Mouse (Mus musculus) ovary, postnatal 36 days (tissue): ENCODE data around the gene Uqcc2.

Experiments used
- DNase-seq: peaks from one replicate; pipeline ENCODE4 v3.0.0; 2022; ENCODE audit warnings: low spot score, mixed read lengths

The Uqcc2 gene

GRCm38 (mm10) chr17:27154881-27155280 is 21.2 kb upstream of the Uqcc2 start:
- no peak for DNase-seq

- no peak for DNase-seq
Observed at GRCm38 (mm10) chr17:27154256-27154655, 20.5 kb upstream of the Uqcc2 start.

GRCm38 (mm10) chr17:27153773-27154193 is 20.1 kb upstream of the Uqcc2 start:
- peak; percentile 33 for DNase-seq

GRCm38 (mm10) chr17:27152976-27153723 is 19.4 kb upstream of the Uqcc2 start:
- DNase-seq: no peak

GRCm38 (mm10) chr17:27151411-27151810 is 17.7 kb upstream of the Uqcc2 start:
- DNase-seq: peak; percentile 34

GRCm38 (mm10) chr17:27150871-27151270 is 17.2 kb upstream of the Uqcc2 start:
- peak; percentile 28 for DNase-seq

- DNase-seq: no peak
Observed at GRCm38 (mm10) chr17:27146323-27146923, 12.7 kb upstream of the Uqcc2 start.

GRCm38 (mm10) chr17:27144152-27144551 is 10.4 kb upstream of the Uqcc2 start:
- DNase-seq: no peak

GRCm38 (mm10) chr17:27141971-27142450 is 8.3 kb upstream of the Uqcc2 start:
- no peak for DNase-seq

- no peak for DNase-seq
Observed at GRCm38 (mm10) chr17:27140262-27140661, 6.5 kb upstream of the Uqcc2 start.

GRCm38 (mm10) chr17:27139304-27139703 is 5.6 kb upstream of the Uqcc2 start:
- DNase-seq: no peak

GRCm38 (mm10) chr17:27138396-27138795 is 4.7 kb upstream of the Uqcc2 start:
- DNase-seq: no peak

- no peak for DNase-seq
Observed at GRCm38 (mm10) chr17:27134715-27135114, 999 bp upstream of the Uqcc2 start.

GRCm38 (mm10) chr17:27134187-27134586 is 471 bp upstream of the Uqcc2 start:
- DNase-seq: no peak

- DNase-seq: no peak
Observed at GRCm38 (mm10) chr17:27132238-27132637, 1.5 kb downstream of the Uqcc2 start.

- DNase-seq: no peak
Observed at GRCm38 (mm10) chr17:27131240-27131665, 2.5 kb downstream of the Uqcc2 start.

- no peak for DNase-seq
Observed at GRCm38 (mm10) chr17:27130246-27130645, 3.5 kb downstream of the Uqcc2 start.

- no peak for DNase-seq
Observed at GRCm38 (mm10) chr17:27129819-27130218, 3.9 kb downstream of the Uqcc2 start.

GRCm38 (mm10) chr17:27129291-27129690 is 4.4 kb downstream of the Uqcc2 start:
- no peak for DNase-seq

- no peak for DNase-seq
Observed at GRCm38 (mm10) chr17:27128189-27128588, 5.5 kb downstream of the Uqcc2 start.

- DNase-seq: no peak
Observed at GRCm38 (mm10) chr17:27126974-27127373, 6.7 kb downstream of the Uqcc2 start.

GRCm38 (mm10) chr17:27125669-27126202 is 8.0 kb downstream of the Uqcc2 start:
- DNase-seq: no peak

- DNase-seq: peak; percentile 74
Observed at GRCm38 (mm10) chr17:27125185-27125584, 8.5 kb downstream of the Uqcc2 start.
